Mouse (Mus musculus): ENCODE data around the gene Tirap.

Gene Tirap

DNA sequence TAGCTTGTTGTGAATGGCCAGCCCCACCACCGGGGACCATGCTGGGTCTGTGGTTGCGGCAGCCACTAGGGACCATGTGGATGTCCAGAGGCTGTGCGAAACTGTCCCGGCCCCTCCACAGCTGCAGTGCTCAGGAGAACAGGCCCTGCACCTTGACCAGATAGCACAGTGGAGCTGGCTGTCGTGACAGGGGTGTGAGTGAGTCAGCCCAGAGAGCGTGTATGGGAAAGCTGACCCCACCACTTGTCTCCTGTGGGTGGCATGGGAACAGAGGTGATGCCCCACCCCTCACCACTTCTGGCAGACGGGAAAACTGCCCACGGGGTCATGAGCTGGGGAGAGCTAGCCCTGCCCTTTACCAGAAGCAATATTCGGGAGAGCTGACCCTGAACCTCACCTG is 55.0 kb downstream of the Tirap start:
- Histone ChIP-seq H3K36me3 (ENCODE audit: control insufficient read depth, insufficient read depth, low read length, poor library complexity, severe bottlenecking) (no peaks in the 10 kb centered on the region; the same call in 1 of the 2 replicates), H3K27me3 (ENCODE audit: control insufficient read depth, insufficient read depth, low read length, poor library complexity, severe bottlenecking) (no peaks in the 10 kb centered on the region)
- no peak for DNase-seq (ENCODE audit: low read depth, low spot score)

- no peak for DNase-seq (ENCODE audit: low read depth, low spot score)
- Histone ChIP-seq H3K36me3 (ENCODE audit: control insufficient read depth, insufficient read depth, low read length, poor library complexity, severe bottlenecking) (no peaks in the 10 kb centered on the region; the same call in 1 of the 2 replicates), H3K27me3 (ENCODE audit: control insufficient read depth, insufficient read depth, low read length, poor library complexity, severe bottlenecking) (no peaks in the 10 kb centered on the region)
These were observed 57.9 kb downstream of the Tirap start for GRCm38 (mm10) chr9:35142221-35142620.

GRCm38 (mm10) chr9:35139231-35139744 is 60.8 kb downstream of the Tirap start:
- DNase-seq (ENCODE audit: low read depth, low spot score): no peak
- Histone ChIP-seq H3K36me3 (ENCODE audit: control insufficient read depth, insufficient read depth, low read length, poor library complexity, severe bottlenecking) (no peaks in the 10 kb centered on the region; the same call in 1 of the 2 replicates), H3K27me3 (ENCODE audit: control insufficient read depth, insufficient read depth, low read length, poor library complexity, severe bottlenecking) (no peaks in the 10 kb centered on the region)

DNA sequence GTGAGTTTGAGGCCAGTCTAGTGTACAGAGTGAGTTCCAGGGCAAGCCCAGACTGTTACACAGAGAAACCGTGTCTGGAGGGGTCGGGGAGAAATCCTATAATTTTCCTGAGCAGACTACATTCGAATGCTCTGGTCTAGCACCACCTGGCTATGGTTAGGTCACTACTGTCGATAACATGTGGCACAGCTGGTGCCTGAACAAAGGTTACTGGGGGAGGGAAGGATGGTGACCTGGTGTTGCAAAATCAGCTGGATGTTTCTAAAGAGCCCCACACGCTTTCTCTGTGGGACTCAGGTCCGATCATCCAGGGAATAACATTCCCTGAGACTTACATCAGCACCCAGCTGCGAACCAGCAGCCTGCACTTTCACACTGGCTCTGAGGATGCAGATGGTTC is 62.1 kb downstream of the Tirap start:
- Histone ChIP-seq H3K36me3 (ENCODE audit: control insufficient read depth, insufficient read depth, low read length, poor library complexity, severe bottlenecking) (no peaks in the 10 kb centered on the region), H3K27me3 (ENCODE audit: control insufficient read depth, insufficient read depth, low read length, poor library complexity, severe bottlenecking) (no peaks in the 10 kb centered on the region)
- DNase-seq (ENCODE audit: low read depth, low spot score): no peak

DNA sequence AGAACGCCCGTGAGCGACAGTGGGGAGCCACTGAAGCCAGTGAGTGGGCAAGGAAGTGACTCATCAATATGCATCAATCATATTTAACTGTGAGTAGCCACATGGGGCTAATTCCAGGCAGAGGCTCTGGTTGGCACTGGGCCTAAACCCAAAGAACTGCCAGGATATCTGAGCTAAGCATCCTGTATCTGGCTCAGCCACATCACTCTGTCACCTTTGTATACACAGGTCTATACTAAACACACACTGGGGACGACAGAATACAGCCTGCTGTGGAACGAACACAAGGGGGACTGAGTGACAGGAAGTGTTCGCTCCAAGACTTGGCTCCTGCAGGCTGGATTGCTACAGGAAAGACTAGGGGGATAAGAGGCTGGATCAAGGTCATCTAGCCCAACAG is 64.5 kb downstream of the Tirap start:
- no peak for DNase-seq (ENCODE audit: low read depth, low spot score)
- Histone ChIP-seq H3K36me3 (ENCODE audit: control insufficient read depth, insufficient read depth, low read length, poor library complexity, severe bottlenecking) (no peaks in the 10 kb centered on the region), H3K27me3 (ENCODE audit: control insufficient read depth, insufficient read depth, low read length, poor library complexity, severe bottlenecking) (no peaks in the 10 kb centered on the region)

Measured in splenic B cell, adult 2 months (primary cell).